ENCODE assay signal across 10 mouse cellular contexts in the genomic region with DNA sequence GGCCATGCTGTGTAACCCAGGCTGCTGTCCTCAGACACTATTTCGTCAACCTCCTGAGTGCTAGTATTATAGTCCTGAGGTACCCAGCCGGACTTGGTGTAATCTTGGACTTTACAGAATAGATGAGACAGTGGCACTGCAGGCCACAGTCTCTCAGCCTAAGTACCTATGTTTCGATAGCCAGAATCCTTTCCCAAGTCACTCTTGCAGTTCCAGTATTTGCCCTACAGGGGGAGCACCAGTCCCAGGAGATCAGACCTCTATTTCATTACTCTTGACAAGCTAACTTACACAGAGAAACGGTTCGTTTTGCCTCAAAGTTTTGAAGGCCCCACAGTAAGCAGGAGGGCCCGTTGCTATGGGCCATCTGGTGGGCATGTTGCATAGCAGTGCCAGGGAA. TPM values are rescaled to one million over a fixed set of nuclear protein-coding genes. Genes with fewer than 3 reads are reported as not detected.
A peak's percentile ranks its signal among the peaks of the same experiment; 100 is the strongest.
DNase-seq lines count a peak whose midpoint lies in the region; ATAC-seq and TF ChIP-seq lines count a peak whose summit lies in the region.
"Had no signal": no experiment of that assay in that cellular context is flagged by ENCODE, and none has a peak within 500 bp of the region (broad histone marks: within the 10 kb centered on the region; RNA-seq: fewer than 3 reads in every experiment).

No protein-coding gene starts in this region.

- H3K27me3 ChIP-seq in forebrain, postnatal 0 days (ENCODE audit: insufficient read depth, low read length) = no peaks in the 10 kb centered on the region
- no peaks in the 10 kb centered on the region for H3K27me3 ChIP-seq in forebrain, embryonic 16.5 days (replicated peaks; ENCODE audit: control insufficient read depth, insufficient read depth, low read length)
- H3K27me3 ChIP-seq in thymus, adult 2 months (ENCODE audit: control insufficient read depth, insufficient read depth, low read length) = no peaks in the 10 kb centered on the region
- H3K27me3 ChIP-seq in embryonic facial prominence, embryonic 11.5 days (ENCODE audit: control insufficient read depth, insufficient read depth, low read length) = no peaks in the 10 kb centered on the region
- H3K27me3 ChIP-seq in midbrain, postnatal 0 days (ENCODE audit: insufficient read depth, low read length) = no peaks in the 10 kb centered on the region

- H3K36me3 ChIP-seq in forebrain, postnatal 0 days (ENCODE audit: insufficient read depth) = no peaks in the 10 kb centered on the region
- H3K36me3 ChIP-seq in forebrain, embryonic 16.5 days (ENCODE audit: control insufficient read depth, insufficient read depth) = no peaks in the 10 kb centered on the region
- H3K36me3 ChIP-seq in thymus, adult 2 months (ENCODE audit: control insufficient read depth, insufficient read depth, low read length) = no peaks in the 10 kb centered on the region
- H3K36me3 ChIP-seq in embryonic facial prominence, embryonic 11.5 days (replicated peaks; ENCODE audit: control insufficient read depth, insufficient read depth, low read depth, low read length) = no peaks in the 10 kb centered on the region
- no peaks in the 10 kb centered on the region for H3K36me3 ChIP-seq in midbrain, postnatal 0 days (ENCODE audit: insufficient read depth, low read length)

- H3K27ac ChIP-seq in forebrain, postnatal 0 days (ENCODE audit: low read depth, low read length) = no peak overlapping the region
- H3K27ac ChIP-seq in forebrain, embryonic 16.5 days (ENCODE audit: low read length) = no peak overlapping the region
- H3K27ac ChIP-seq in thymus, adult 2 months (ENCODE audit: control insufficient read depth, insufficient read depth, low read length) = no peak overlapping the region
- no peak overlapping the region for H3K27ac ChIP-seq in embryonic facial prominence, embryonic 11.5 days (replicated peaks; ENCODE audit: low read depth, low read length)
- no peak overlapping the region for H3K27ac ChIP-seq in midbrain, postnatal 0 days (ENCODE audit: low read depth, low read length)

- no peak for ATAC-seq in forebrain, postnatal 0 days
- ATAC-seq in forebrain, embryonic 16.5 days = no peak
- ATAC-seq in embryonic facial prominence, embryonic 11.5 days (replicated peaks; ENCODE audit: insufficient number of reproducible peaks, low FRiP score, low TSS enrichment, low read depth) = no peak
- no peak for ATAC-seq in midbrain, postnatal 0 days (ENCODE audit: low FRiP score)

- 27% methylated on average over 6 of the region's 6 CpGs for WGBS in forebrain, postnatal 0 days
- WGBS in forebrain, embryonic 16.5 days = 25% methylated on average over 6 of the region's 6 CpGs
- WGBS in thymus, adult 2 months = 37% methylated on average over 6 of the region's 6 CpGs
- WGBS in embryonic facial prominence, embryonic 11.5 days = 42% methylated on average over 6 of the region's 6 CpGs
- WGBS in midbrain, postnatal 0 days = 29% methylated on average over 6 of the region's 6 CpGs

- TF ChIP-seq CTCF in forebrain, postnatal 0 days (IDR thresholded peaks at IDR 0.05; ENCODE audit: low read depth) = peak; percentile 70
- no peak for TF ChIP-seq CTCF in thymus, adult 2 months (IDR thresholded peaks at IDR 0.05; ENCODE audit: borderline replicate concordance, control insufficient read depth, extremely low read depth, insufficient read depth, low read length, poor library complexity)
- TF ChIP-seq CTCF in midbrain, postnatal 0 days (IDR thresholded peaks at IDR 0.05) = peak; percentile 73

- H3K4me1 ChIP-seq in forebrain, postnatal 0 days (ENCODE audit: insufficient read depth) = no peaks in the 10 kb centered on the region
- no peaks in the 10 kb centered on the region for H3K4me1 ChIP-seq in forebrain, embryonic 16.5 days (replicated peaks; ENCODE audit: control insufficient read depth, insufficient read depth, low read length)
- no peaks in the 10 kb centered on the region for H3K4me1 ChIP-seq in thymus, adult 2 months (replicated peaks; ENCODE audit: control insufficient read depth, insufficient read depth, low read length)
- H3K4me1 ChIP-seq in embryonic facial prominence, embryonic 11.5 days (ENCODE audit: control insufficient read depth, insufficient read depth, low read length) = no peaks in the 10 kb centered on the region
- no peaks in the 10 kb centered on the region for H3K4me1 ChIP-seq in midbrain, postnatal 0 days (ENCODE audit: insufficient read depth, low read length)

- H3K9me3 ChIP-seq in forebrain, postnatal 0 days (ENCODE audit: low read length) = no peaks in the 10 kb centered on the region
- H3K9me3 ChIP-seq in forebrain, embryonic 16.5 days (ENCODE audit: control insufficient read depth, low read length) = no peaks in the 10 kb centered on the region
- no peaks in the 10 kb centered on the region for H3K9me3 ChIP-seq in embryonic facial prominence, embryonic 11.5 days (replicated peaks; ENCODE audit: control insufficient read depth, low read length)
- H3K9me3 ChIP-seq in midbrain, postnatal 0 days (ENCODE audit: low read length) = no peaks in the 10 kb centered on the region

- no peak overlapping the region for H3K4me2 ChIP-seq in forebrain, postnatal 0 days (ENCODE audit: low read depth)
- no peak overlapping the region for H3K4me2 ChIP-seq in forebrain, embryonic 16.5 days (ENCODE audit: low read length)
- H3K4me2 ChIP-seq in embryonic facial prominence, embryonic 11.5 days (ENCODE audit: low read depth, low read length) = no peak overlapping the region
- no peak overlapping the region for H3K4me2 ChIP-seq in midbrain, postnatal 0 days (ENCODE audit: low read depth, low read length, poor library complexity, severe bottlenecking)

- TF ChIP-seq POLR2A in thymus, adult 2 months (IDR thresholded peaks at IDR 0.05; ENCODE audit: control insufficient read depth, extremely low read depth, insufficient read depth, low read length, poor library complexity) = no peak

- H3K4me3 ChIP-seq in forebrain, postnatal 0 days (ENCODE audit: low read depth, low read length) = no peak overlapping the region
- H3K4me3 ChIP-seq in forebrain, embryonic 16.5 days (replicated peaks; ENCODE audit: low read length) = no peak overlapping the region
- no peak overlapping the region for H3K4me3 ChIP-seq in thymus, adult 2 months (ENCODE audit: control insufficient read depth, insufficient read depth, low read length)
- no peak overlapping the region for H3K4me3 ChIP-seq in embryonic facial prominence, embryonic 11.5 days (ENCODE audit: low read depth, low read length)
- H3K4me3 ChIP-seq in midbrain, postnatal 0 days (ENCODE audit: low read depth, low read length) = no peak overlapping the region

- peak; percentile 50 for DNase-seq in forebrain, postnatal 0 days
- peak; percentile 6 for DNase-seq in thymus, postnatal 4 days
- no peak for DNase-seq in thymus, adult 2 months
- DNase-seq in embryonic facial prominence, embryonic 11.5 days (ENCODE audit: low spot score) = peak; percentile 65
- peak; percentile 31 for DNase-seq in layer of hippocampus, adult 9-10 months (ENCODE audit: low spot score)
- DNase-seq in midbrain, postnatal 0 days (ENCODE audit: low spot score) = peak; percentile 37
- DNase-seq in thymus, postnatal 14 days = no peak

- H3K9ac ChIP-seq in forebrain, postnatal 0 days = no peak overlapping the region
- no peak overlapping the region for H3K9ac ChIP-seq in forebrain, embryonic 16.5 days (replicated peaks; ENCODE audit: low read depth, low read length)
- no peak overlapping the region for H3K9ac ChIP-seq in embryonic facial prominence, embryonic 11.5 days (replicated peaks; ENCODE audit: low read length)
- H3K9ac ChIP-seq in midbrain, postnatal 0 days (replicated peaks; ENCODE audit: low read length, poor library complexity, severe bottlenecking) = no peak overlapping the region

RNA-seq across cellular contexts. Expression of a gene that starts 21.5 kb away (rescaled TPM):
- total RNA-seq in forebrain, postnatal 0 days (2014; rRNA removed) = not detected in 2 replicates
- polyA plus RNA-seq in forebrain, postnatal 0 days (2015; fragmentation: Nextera tagmentation; extraction: Ambion mirVana) = 0.23 and 0.34 TPM in 2 replicates
- polyA plus RNA-seq in forebrain, embryonic 16.5 days (2015; fragmentation: Nextera tagmentation; extraction: Ambion mirVana) = 0.22 and 0.24 TPM in 2 replicates
- 2.0 and 3.2 TPM in 2 replicates for polyA plus RNA-seq in thymus, adult 2 months (2012; rRNA removed)
- polyA plus RNA-seq in embryonic facial prominence, embryonic 11.5 days (2014; fragmentation: Nextera tagmentation; extraction: Ambion mirVana) = 0.10 TPM in 1 of 2 replicates, not detected in the other
- total RNA-seq in midbrain, postnatal 0 days (2014; rRNA removed) = 1.3 TPM in 1 of 2 replicates, not detected in the other
- polyA plus RNA-seq in midbrain, postnatal 0 days (2015; fragmentation: Nextera tagmentation; extraction: Ambion mirVana) = 0.64 and 0.67 TPM in 2 replicates
- total RNA-seq: left cerebral cortex, adult 8-10 months had no signal
- polyA plus RNA-seq: stomach, embryonic 14.5 days had no signal

RNA-seq across cellular contexts. Expression of a gene that starts 30.2 kb away (rescaled TPM):
- total RNA-seq in forebrain, postnatal 0 days (2014; rRNA removed) = 0.15 TPM in 1 of 2 replicates, not detected in the other
- polyA plus RNA-seq in forebrain, postnatal 0 days (2015; fragmentation: Nextera tagmentation; extraction: Ambion mirVana) = 0.24 TPM in 1 of 2 replicates, not detected in the other
- polyA plus RNA-seq in forebrain, embryonic 16.5 days (2015; fragmentation: Nextera tagmentation; extraction: Ambion mirVana) = not detected in 2 replicates
- 1.6 and 2.2 TPM in 2 replicates for polyA plus RNA-seq in thymus, adult 2 months (2012; rRNA removed)
- polyA plus RNA-seq in embryonic facial prominence, embryonic 11.5 days (2014; fragmentation: Nextera tagmentation; extraction: Ambion mirVana) = not detected in 2 replicates
- 0.16 TPM in 1 of 2 replicates, not detected in the other for total RNA-seq in midbrain, postnatal 0 days (2014; rRNA removed)
- polyA plus RNA-seq in midbrain, postnatal 0 days (2015; fragmentation: Nextera tagmentation; extraction: Ambion mirVana) = 0.12 TPM in 1 of 2 replicates, not detected in the other
- total RNA-seq: left cerebral cortex, adult 8-10 months had no signal
- polyA plus RNA-seq: stomach, embryonic 14.5 days had no signal

RNA-seq across cellular contexts. Expression of a gene that starts 56.6 kb away (rescaled TPM):
- 1.4 and 4.1 TPM in 2 replicates for total RNA-seq in forebrain, postnatal 0 days (2014; rRNA removed)
- polyA plus RNA-seq in forebrain, postnatal 0 days (2015; fragmentation: Nextera tagmentation; extraction: Ambion mirVana) = 0.34 and 0.89 TPM in 2 replicates
- 0.29 and 0.41 TPM in 2 replicates for polyA plus RNA-seq in forebrain, embryonic 16.5 days (2015; fragmentation: Nextera tagmentation; extraction: Ambion mirVana)
- 11.7 and 19.9 TPM in 2 replicates for polyA plus RNA-seq in thymus, adult 2 months (2012; rRNA removed)
- 0.57 TPM in 1 of 2 replicates, not detected in the other for polyA plus RNA-seq in embryonic facial prominence, embryonic 11.5 days (2014; fragmentation: Nextera tagmentation; extraction: Ambion mirVana)
- 5.7 and 13.5 TPM in 2 replicates for total RNA-seq in midbrain, postnatal 0 days (2014; rRNA removed)
- polyA plus RNA-seq in midbrain, postnatal 0 days (2015; fragmentation: Nextera tagmentation; extraction: Ambion mirVana) = 0.54 and 1.4 TPM in 2 replicates
- polyA plus RNA-seq: stomach, embryonic 14.5 days had no signal

Comparison
In these comparisons a context has a peak if more than half of its experiments do, and no peak if none do; other contexts are left out.
1. DNase-seq: peak in forebrain, postnatal 0 days (single experiment), thymus, postnatal 4 days (single experiment), embryonic facial prominence, embryonic 11.5 days (single experiment), layer of hippocampus, adult 9-10 months (single experiment) and midbrain, postnatal 0 days (single experiment); none in thymus, adult 2 months (single experiment) and thymus, postnatal 14 days (single experiment).